Mouse (Mus musculus): ENCODE measurements around the gene Olfr166.

- no peak for TF ChIP-seq CTCF (IDR thresholded peaks at IDR 0.05; ENCODE audit: control insufficient read depth, insufficient read depth, insufficient replicate concordance, low read depth, low read length)
- TF ChIP-seq POLR2A (IDR thresholded peaks at IDR 0.05; ENCODE audit: control insufficient read depth, low read depth, low read length), result no peak
Observed at GRCm38 (mm10) chr16:19483394-19483793, at the start of gene Olfr166.

All from testis, adult 2 months (tissue).